Mouse (Mus musculus) bone marrow macrophage, adult 2 months (primary cell): ENCODE results near the gene Cyld. TPM values are rescaled to one million over a fixed set of nuclear protein-coding genes. Genes with fewer than 3 reads are reported as not detected.

Experiments used
- H3K27ac ChIP-seq: 2 replicates; pipeline ENCODE4 v1.5.1; 2012; ENCODE audit warnings: low read depth, low read length; ENCODE audit not compliant: insufficient read depth
- H3K4me1 ChIP-seq: 2 replicates; pipeline ENCODE4 v1.6.1; 2012; ENCODE audit warnings: low read length; ENCODE audit not compliant: control insufficient read depth, insufficient read depth
- H3K4me3 ChIP-seq: 2 replicates; pipeline ENCODE4 v1.5.1; 2012; ENCODE audit warnings: mild to moderate bottlenecking, low read length, moderate library complexity; ENCODE audit not compliant: insufficient read depth
- CTCF ChIP-seq: IDR thresholded peaks from 2 replicates; pipeline ENCODE4 v1.5.1; 2012; ENCODE audit warnings: low read depth, mild to moderate bottlenecking, low read length, moderate library complexity
- POLR2A ChIP-seq: IDR thresholded peaks from 2 replicates; pipeline ENCODE4 v1.6.1; 2012; ENCODE audit warnings: mild to moderate bottlenecking, low read depth, low read length, borderline replicate concordance
- polyA plus RNA-seq: library from polyadenylated mRNA; stranded (reverse); fragments of >200 nt; gene quantifications from 2 replicates; pipeline ENCODE4 v1.2.4, GENCODE M21; 2012; ENCODE audit not compliant: missing spikeins, insufficient read depth, insufficient read length

The Cyld gene
- polyA plus RNA-seq, 1 experiment, result 33.9 TPM

- H3K4me3 ChIP-seq, result no peak overlapping the region
- H3K27ac ChIP-seq, result no peak overlapping the region
- no peaks in the 10 kb centered on the region for H3K4me1 ChIP-seq
- TF ChIP-seq POLR2A (no peak), CTCF (no peak)
These were observed 4.8 kb downstream of the Cyld start for GRCm38 (mm10) chr8:88701611-88702010.

GRCm38 (mm10) chr8:88702816-88703215 is 6.0 kb downstream of the Cyld start:
- Histone ChIP-seq H3K4me1 (no peaks in the 10 kb centered on the region), H3K4me3 (no peak overlapping the region), H3K27ac (no peak overlapping the region)
- TF ChIP-seq POLR2A (no peak), CTCF (no peak)

- Histone ChIP-seq H3K4me1 (no peaks in the 10 kb centered on the region), H3K4me3 (no peak overlapping the region), H3K27ac (no peak overlapping the region)
- TF ChIP-seq POLR2A (no peak), CTCF (no peak)
These were observed 26.6 kb downstream of the Cyld start for GRCm38 (mm10) chr8:88723256-88723963.

- Histone ChIP-seq H3K4me3 (no peak overlapping the region), H3K27ac (no peak overlapping the region), H3K4me1 (no peaks in the 10 kb centered on the region; the same call in 1 of the 2 replicates)
- TF ChIP-seq CTCF, result peak; percentile 53; the same call in 1 of the 2 replicates
- no peak for TF ChIP-seq POLR2A
These were observed 58.5 kb downstream of the Cyld start for GRCm38 (mm10) chr8:88755175-88755791.

- Histone ChIP-seq H3K4me3 (no peak overlapping the region), H3K27ac (no peak overlapping the region), H3K4me1 (no peaks in the 10 kb centered on the region; the same call in 1 of the 2 replicates)
- TF ChIP-seq CTCF (no peak), POLR2A (no peak)
These were observed 65.2 kb downstream of the Cyld start for GRCm38 (mm10) chr8:88761980-88762379.

- TF ChIP-seq CTCF, result no peak
- TF ChIP-seq POLR2A, result no peak
- H3K4me1 ChIP-seq, result no peaks in the 10 kb centered on the region
- H3K27ac ChIP-seq, result no peak overlapping the region
- H3K4me3 ChIP-seq, result no peak overlapping the region
These were observed 74.4 kb downstream of the Cyld start for GRCm38 (mm10) chr8:88771241-88771640.

GRCm38 (mm10) chr8:88774593-88775297 is 77.9 kb downstream of the Cyld start:
- no peak for TF ChIP-seq CTCF
- no peak for TF ChIP-seq POLR2A

GRCm38 (mm10) chr8:88775298-88775646 is 78.4 kb downstream of the Cyld start:
- no peaks in the 10 kb centered on the region for H3K4me1 ChIP-seq
- no peak overlapping the region for H3K27ac ChIP-seq
- no peak for TF ChIP-seq POLR2A
- no peak for TF ChIP-seq CTCF
- no peak overlapping the region for H3K4me3 ChIP-seq

More at GRCm38 (mm10) chr8:88774593-88775297, 77.9 kb downstream of the Cyld start:
- Histone ChIP-seq H3K27ac (no peak overlapping the region), H3K4me3 (no peak overlapping the region), H3K4me1 (no peaks in the 10 kb centered on the region)

GRCm38 (mm10) chr8:88780142-88780541 is 83.3 kb downstream of the Cyld start:
- Histone ChIP-seq H3K4me3 (no peak overlapping the region), H3K4me1 (peaks cover 2% of the 10 kb centered on the region; the same call in 1 of the 2 replicates), H3K27ac (no peak overlapping the region)
- TF ChIP-seq CTCF, result no peak
- TF ChIP-seq POLR2A, result no peak

GRCm38 (mm10) chr8:88781283-88781682 is 84.5 kb downstream of the Cyld start:
- Histone ChIP-seq H3K27ac (no peak overlapping the region), H3K4me3 (no peak overlapping the region), H3K4me1 (peaks cover 2% of the 10 kb centered on the region; the same call in 1 of the 2 replicates)
- TF ChIP-seq POLR2A, result no peak
- TF ChIP-seq CTCF, result no peak
